Mouse (Mus musculus) brain, adult 2 months (tissue): ENCODE results near the gene Ttc7.

ENCODE experiments used
- DNase-seq: peaks from one replicate; pipeline ENCODE4 v3.0.0; 2011; ENCODE audit warnings: low read depth, low spot score

The Ttc7 gene

GRCm38 (mm10) chr17:87418082-87418481 lies 135.4 kb downstream of the Ttc7 start:
- no peak for DNase-seq

- DNase-seq, result no peak
Measured at GRCm38 (mm10) chr17:87427511-87427910, 144.8 kb downstream of the Ttc7 start, which contains the start of gene Stpg4. Gene Stpg4, minus strand, starts transcription at chr17:87427741.

- no peak for DNase-seq
Measured at GRCm38 (mm10) chr17:87429431-87429830, 146.7 kb downstream of the Ttc7 start.
